8 mouse cellular contexts compared by ENCODE assay signal in genomic region chr8:128357540-128358405, GRCm38 (mm10). TPM values are rescaled to one million over a fixed set of nuclear protein-coding genes. Genes with fewer than 3 reads are reported as not detected.
A peak's percentile ranks its signal among the peaks of the same experiment; 100 is the strongest.
DNase-seq lines count a peak whose midpoint lies in the region; ATAC-seq and TF ChIP-seq lines count a peak whose summit lies in the region.

No protein-coding gene starts in this region.

- H3K4me1 ChIP-seq in bone marrow, adult 2 months (ENCODE audit: control insufficient read depth, insufficient read depth, low read length) = no peaks in the 10 kb centered on the region; the same call in 1 of the 2 replicates
- peaks cover 24% of the 10 kb centered on the region for H3K4me1 ChIP-seq in heart, embryonic 15.5 days (replicated peaks)
- no peaks in the 10 kb centered on the region for H3K4me1 ChIP-seq in liver, embryonic 14.5 days (replicated peaks; ENCODE audit: control insufficient read depth in 2 of 2, insufficient read depth in 2 of 2, low read length in 1 of 2)
- peaks cover 13% of the 10 kb centered on the region; the same call in 1 of the 2 replicates for H3K4me1 ChIP-seq in neural tube, embryonic 11.5 days (ENCODE audit: control insufficient read depth, insufficient read depth, low read length)
- peaks cover 4% of the 10 kb centered on the region for H3K4me1 ChIP-seq in testis, adult 2 months (ENCODE audit: control insufficient read depth, insufficient read depth, low read length)

- no peaks in the 10 kb centered on the region for H3K9me3 ChIP-seq in heart, embryonic 15.5 days (replicated peaks)
- H3K9me3 ChIP-seq in liver, embryonic 14.5 days (ENCODE audit: control insufficient read depth, low read length) = no peaks in the 10 kb centered on the region
- no peaks in the 10 kb centered on the region for H3K9me3 ChIP-seq in neural tube, embryonic 11.5 days (ENCODE audit: control insufficient read depth, low read length)

- peak; percentile 17 to 31 for DNase-seq in B cell, adult 2 months
- DNase-seq in fibroblast of lung, adult 2 months (ENCODE audit: low read depth) = peak; percentile 46
- peak; percentile 84 for DNase-seq in kidney, postnatal 14 days
- no peak for DNase-seq in liver, embryonic 14.5 days (ENCODE audit: low read depth in 3 of 3, low spot score in 3 of 3)
- peak; percentile 81 for DNase-seq in neural tube, embryonic 11.5 days (ENCODE audit: low spot score)

- TF ChIP-seq CTCF in bone marrow, adult 2 months (IDR thresholded peaks at IDR 0.05; ENCODE audit: control insufficient read depth, insufficient read depth, low read length) = peak; percentile 36; the same call in 1 of the 2 replicates
- TF ChIP-seq CTCF in liver, embryonic 14.5 days (IDR thresholded peaks at IDR 0.05; ENCODE audit: low read depth) = peak; percentile 59
- TF ChIP-seq CTCF in testis, adult 2 months (IDR thresholded peaks at IDR 0.05; ENCODE audit: control insufficient read depth, insufficient read depth, insufficient replicate concordance, low read depth, low read length) = no peak

- no peaks in the 10 kb centered on the region for H3K36me3 ChIP-seq in heart, embryonic 15.5 days
- H3K36me3 ChIP-seq in liver, embryonic 14.5 days (replicated peaks; ENCODE audit: control insufficient read depth, insufficient read depth, low read depth) = no peaks in the 10 kb centered on the region
- no peaks in the 10 kb centered on the region for H3K36me3 ChIP-seq in neural tube, embryonic 11.5 days (ENCODE audit: control insufficient read depth, insufficient read depth, low read length)
- no peaks in the 10 kb centered on the region for H3K36me3 ChIP-seq in testis, adult 2 months (ENCODE audit: control insufficient read depth, insufficient read depth, low read length)

- TF ChIP-seq EP300 in liver, embryonic 14.5 days (IDR thresholded peaks at IDR 0.05; ENCODE audit: low read depth) = no peak

- H3K27me3 ChIP-seq in heart, embryonic 15.5 days = no peaks in the 10 kb centered on the region
- peaks cover 32% of the 10 kb centered on the region for H3K27me3 ChIP-seq in liver, embryonic 14.5 days (ENCODE audit: control insufficient read depth, insufficient read depth, low read length)
- H3K27me3 ChIP-seq in neural tube, embryonic 11.5 days (ENCODE audit: control insufficient read depth, insufficient read depth, low read length) = no peaks in the 10 kb centered on the region
- no peaks in the 10 kb centered on the region for H3K27me3 ChIP-seq in testis, adult 2 months (ENCODE audit: control insufficient read depth, insufficient read depth, low read length)

- peak overlapping the region; percentile 66 for H3K27ac ChIP-seq in bone marrow, adult 2 months (ENCODE audit: control insufficient read depth, insufficient read depth, low read depth, low read length, poor library complexity)
- H3K27ac ChIP-seq in heart, embryonic 15.5 days = peak overlapping the region; percentile 99
- no peak overlapping the region for H3K27ac ChIP-seq in liver, embryonic 14.5 days
- H3K27ac ChIP-seq in neural tube, embryonic 11.5 days (ENCODE audit: low read depth, low read length) = peak overlapping the region; percentile 90
- H3K27ac ChIP-seq in testis, adult 2 months (ENCODE audit: control insufficient read depth, insufficient read depth, low read depth, low read length) = peak overlapping the region; percentile 44

- peak overlapping the region; percentile 98 for H3K9ac ChIP-seq in heart, embryonic 15.5 days
- H3K9ac ChIP-seq in liver, embryonic 14.5 days (replicated peaks) = no peak overlapping the region
- peak overlapping the region; percentile 88 for H3K9ac ChIP-seq in neural tube, embryonic 11.5 days (ENCODE audit: low read length)

- peak; percentile 27 for ATAC-seq in heart, embryonic 15.5 days (replicated peaks; ENCODE audit: insufficient number of reproducible peaks, insufficient read depth, low FRiP score, low read depth)
- 0 out of 2 replicates have a peak, but pooled peaks have one; percentile 16 for ATAC-seq in liver, embryonic 14.5 days (ENCODE audit: insufficient read depth)
- ATAC-seq in neural tube, embryonic 11.5 days (ENCODE audit: insufficient read depth, low FRiP score, low TSS enrichment) = peak; percentile 28

- H3K4me3 ChIP-seq in bone marrow, adult 2 months (replicated peaks; ENCODE audit: control insufficient read depth, low read depth, low read length) = peak overlapping the region; percentile 82
- H3K4me3 ChIP-seq in heart, embryonic 15.5 days = peak overlapping the region; percentile 98
- peak overlapping the region; percentile 51 to 64 for H3K4me3 ChIP-seq in liver, embryonic 14.5 days (ENCODE audit: insufficient read depth in 1 of 2, low read depth in 2 of 2, low read length in 2 of 2)
- H3K4me3 ChIP-seq in neural tube, embryonic 11.5 days (ENCODE audit: low read depth, low read length) = peak overlapping the region; percentile 71
- peak overlapping the region; percentile 61 for H3K4me3 ChIP-seq in testis, adult 2 months (ENCODE audit: control insufficient read depth, low read depth, low read length)

- H3K4me2 ChIP-seq in heart, embryonic 15.5 days = peak overlapping the region; percentile 92
- peak overlapping the region; percentile 64 for H3K4me2 ChIP-seq in liver, embryonic 14.5 days (ENCODE audit: low read depth)
- H3K4me2 ChIP-seq in neural tube, embryonic 11.5 days (ENCODE audit: low read depth) = peak overlapping the region; percentile 98

- no peak for TF ChIP-seq POLR2A in bone marrow, adult 2 months (IDR thresholded peaks at IDR 0.05; ENCODE audit: borderline replicate concordance, control insufficient read depth, low read depth, low read length)
- TF ChIP-seq POLR2A in testis, adult 2 months (IDR thresholded peaks at IDR 0.05; ENCODE audit: control insufficient read depth, low read depth, low read length) = no peak

- under 1% methylated on average over 29 of the region's 29 CpGs for WGBS in bone marrow, adult 2 months
- WGBS in heart, embryonic 15.5 days = under 1% methylated on average over 29 of the region's 29 CpGs
- under 1% methylated on average over 29 of the region's 29 CpGs for WGBS in liver, embryonic 14.5 days (ENCODE audit: insufficient replicate concordance)
- under 1% methylated on average over 29 of the region's 29 CpGs for WGBS in neural tube, embryonic 11.5 days

RNA-seq across cellular contexts. Expression of gene Nrp1, which starts 0.6 kb away (rescaled TPM):
- 3.1 and 6.0 TPM in 2 replicates for polyA plus RNA-seq in bone marrow, adult 2 months (2011; ENCODE audit: insufficient read depth, insufficient read length, low replicate concordance, missing spikeins)
- polyA plus RNA-seq in heart, embryonic 15.5 days (2015; fragmentation: Nextera tagmentation; extraction: Ambion mirVana) = 138 and 147 TPM in 2 replicates
- 2.9 and 3.7 TPM in 2 replicates for polyA plus RNA-seq in liver, embryonic 14.5 days (2012; rRNA removed)
- polyA plus RNA-seq in liver, embryonic 14.5 days (2014; fragmentation: Nextera tagmentation; extraction: Ambion mirVana) = 7.7 and 8.3 TPM in 2 replicates
- 71.6 and 84.3 TPM in 2 replicates for polyA plus RNA-seq in neural tube, embryonic 11.5 days (2014; fragmentation: Nextera tagmentation; extraction: Ambion mirVana)
- 1.3 and 1.7 TPM in 2 replicates for polyA plus RNA-seq in testis, adult 2 months (2012; rRNA removed)

Comparison
In these comparisons a context has a peak if more than half of its experiments do, and no peak if none do; other contexts are left out.
1. DNase-seq: peak in B cell, adult 2 months (2 of 2), fibroblast of lung, adult 2 months (single experiment), kidney, postnatal 14 days (single experiment) and neural tube, embryonic 11.5 days (single experiment); none in liver, embryonic 14.5 days (0 of 3).
2. Peak in every context shown above with its lines, with median percentiles within 50 percentile points of each other: H3K4me3 ChIP-seq, ATAC-seq and H3K4me2 ChIP-seq.